Mouse (Mus musculus) v-Abl transformed pro-B cells (cell line): ENCODE data around the gene Gabrg3.

Experiments
- in situ Hi-C, 2 experiments: fragments of 400-800 bp; cut with MboI; formaldehyde crosslinking; loops; one replicate each; pipeline ENCODE4 v1.15.1; 2025; ENCODE audit not compliant: unreplicated experiment in 2 of 2

Gene Gabrg3

DNA sequence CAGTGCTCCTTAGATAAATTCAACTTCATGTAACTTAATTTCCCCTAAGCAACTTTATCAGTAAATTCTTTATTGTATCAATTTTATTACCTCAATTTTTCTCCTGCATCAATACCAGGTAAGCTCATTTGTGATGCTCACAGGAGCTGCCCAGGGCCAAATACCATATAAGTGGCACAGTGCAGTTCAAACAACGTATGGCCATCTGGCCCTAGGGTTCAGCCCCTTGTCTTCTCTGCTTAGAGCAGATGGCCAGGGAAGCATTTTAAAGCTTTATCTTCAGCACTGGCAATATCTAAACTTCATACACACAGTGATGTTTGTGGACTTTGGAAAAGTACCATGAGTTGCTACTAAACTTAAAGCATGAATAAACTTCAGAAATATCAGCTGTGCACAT is 619.2 kb downstream of the Gabrg3 start:
- in situ Hi-C loops = no loop called here

DNA sequence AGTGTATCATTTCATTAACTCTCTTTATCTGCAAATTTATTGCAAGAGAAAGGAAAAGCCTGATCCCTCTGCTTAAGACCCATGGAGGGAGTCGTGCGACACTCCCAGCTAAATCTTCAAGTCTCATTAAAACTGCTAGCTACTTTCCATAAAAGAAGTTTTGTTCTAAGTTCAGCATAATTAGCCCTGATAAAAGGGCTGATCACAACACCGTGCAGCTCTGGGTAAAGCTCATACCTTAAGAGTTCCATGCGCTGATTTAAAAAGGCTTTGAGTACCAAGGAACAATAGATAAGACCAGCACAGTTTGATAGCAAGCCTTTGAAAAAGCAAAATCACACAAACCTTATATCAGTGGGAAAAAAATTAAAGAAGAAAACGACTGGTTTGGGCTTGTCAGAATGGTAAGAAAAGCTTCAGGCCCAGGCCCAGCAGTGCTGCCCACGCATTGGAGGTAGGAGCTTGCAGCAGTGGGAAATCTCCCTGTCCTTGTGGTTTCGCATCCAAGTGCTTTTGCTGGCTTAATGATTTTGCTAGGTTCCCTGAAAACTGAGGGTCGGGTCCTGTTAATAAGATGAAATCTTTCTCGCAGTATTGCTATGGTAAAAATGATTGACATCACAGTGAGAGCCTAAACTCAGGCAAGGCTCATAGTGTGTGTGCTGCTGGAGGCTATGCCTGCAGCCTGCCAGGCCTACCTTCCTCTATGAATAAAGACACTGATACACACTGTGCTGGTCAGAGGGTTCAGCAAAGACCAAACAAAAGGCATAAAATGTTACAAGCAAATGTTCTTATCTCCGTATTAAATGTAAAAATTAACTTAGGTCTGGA is 621.2 kb downstream of the Gabrg3 start:
- in situ Hi-C loops = no loop called here

DNA sequence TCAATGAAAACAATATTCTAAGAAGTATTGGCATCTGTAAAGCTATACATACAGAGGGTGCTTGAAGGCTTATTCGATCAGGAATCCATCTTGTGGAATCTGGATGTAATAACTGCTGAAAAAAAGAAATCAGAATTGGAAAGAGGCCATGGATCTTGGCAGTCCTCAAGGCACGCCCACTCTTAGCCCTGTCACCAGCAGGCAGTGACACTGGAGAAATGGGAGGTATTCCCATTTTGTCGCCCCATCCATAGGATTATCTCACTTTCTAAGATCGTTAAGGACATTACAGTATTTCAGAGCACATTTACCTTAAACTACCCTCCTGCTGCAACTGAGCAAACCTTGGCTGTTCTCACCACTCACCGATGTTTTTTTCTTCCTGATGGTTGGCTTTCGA is 657.8 kb downstream of the Gabrg3 start:
- in situ Hi-C loops = no loop called here
